Mouse (Mus musculus): ENCODE measurements around the gene Utp11.

DNA sequence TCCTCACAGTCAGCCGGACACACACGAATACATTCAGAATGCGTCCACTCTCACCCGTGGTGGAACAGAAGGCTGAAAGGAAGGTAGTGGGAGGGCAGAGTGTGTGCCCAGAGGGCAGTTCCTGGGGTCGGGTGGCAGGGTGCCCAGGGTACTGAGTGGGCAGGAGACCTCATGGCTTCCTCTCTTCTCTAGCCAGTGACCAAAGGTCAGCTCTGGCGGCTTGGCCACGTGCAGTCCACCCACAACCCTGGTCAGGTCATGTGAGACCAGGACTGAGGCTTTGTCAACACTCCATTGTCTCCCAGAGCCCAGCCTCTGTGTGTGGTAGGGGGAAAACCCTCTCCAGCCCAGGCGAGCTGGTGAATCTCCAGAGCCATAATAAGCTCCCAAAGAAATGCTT lies 23.2 kb downstream of the Utp11 start:
- TF ChIP-seq GATA1 (IDR thresholded peaks at IDR 0.05; ENCODE audit: borderline replicate concordance, low read length): no peak
- TF ChIP-seq FLI1 (IDR thresholded peaks at IDR 0.05; ENCODE audit: low read length): no peak
